9 mouse cellular contexts compared by ENCODE assay signal in the genomic region with DNA sequence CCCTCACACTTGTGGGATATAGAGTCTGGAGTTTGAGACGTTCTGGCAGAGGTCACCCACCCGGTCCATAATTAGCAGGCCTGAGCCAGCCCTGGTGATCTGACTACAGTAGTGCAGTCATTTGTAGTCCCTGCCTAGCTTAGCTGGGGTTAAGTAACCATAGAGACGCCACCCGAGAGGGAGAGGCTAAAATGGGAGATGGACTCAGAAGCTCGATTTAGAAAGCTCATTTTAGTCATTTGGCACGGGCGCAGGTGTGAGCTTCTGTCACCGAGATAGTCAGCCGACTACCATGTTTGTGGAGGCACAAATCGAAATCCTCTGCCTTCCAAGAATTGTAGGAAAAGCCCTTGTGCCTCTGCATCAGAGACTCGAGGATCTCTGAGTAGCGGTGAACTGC. TPM values are rescaled to one million over a fixed set of nuclear protein-coding genes. Genes with fewer than 3 reads are reported as not detected.
A peak's percentile ranks its signal among the peaks of the same experiment; 100 is the strongest.
DNase-seq lines count a peak whose midpoint lies in the region; ATAC-seq lines count a peak whose summit lies in the region.
"Had no signal": no experiment of that assay in that cellular context is flagged by ENCODE, and none has a peak within 500 bp of the region (broad histone marks: within the 10 kb centered on the region; RNA-seq: fewer than 3 reads in every experiment).

No protein-coding gene starts in this region.

- peak; percentile 93 for DNase-seq in heart, adult 11 months
- DNase-seq in frontal cortex, postnatal 10 days (ENCODE audit: low spot score in 2 of 2) = peak; percentile 68 to 74
- peak; percentile 69 to 76 for DNase-seq in layer of hippocampus, adult 8-10 months (ENCODE audit: low spot score in 2 of 2)
- peak; percentile 84 for DNase-seq in right cerebral cortex, postnatal 25 days
- no peak for DNase-seq in lung, postnatal 36 days
- no peak for DNase-seq in liver
- no peak for DNase-seq in forebrain, embryonic 11.5 days (ENCODE audit: low spot score)

- H3K4me2 ChIP-seq in heart, embryonic 11.5 days = no peak overlapping the region
- H3K4me2 ChIP-seq in forebrain, embryonic 11.5 days (ENCODE audit: low read depth, low read length, severe bottlenecking) = no peak overlapping the region
- H3K4me2 ChIP-seq: midbrain, embryonic 15.5 days had no signal

- no peaks in the 10 kb centered on the region for H3K9me3 ChIP-seq in heart, embryonic 11.5 days (replicated peaks; ENCODE audit: control insufficient read depth, low read length)
- H3K9me3 ChIP-seq in forebrain, embryonic 11.5 days (ENCODE audit: control insufficient read depth, low read length) = no peaks in the 10 kb centered on the region
- H3K9me3 ChIP-seq: midbrain, embryonic 15.5 days had no signal

- no peak overlapping the region for H3K27ac ChIP-seq in heart, embryonic 11.5 days (ENCODE audit: low read depth, low read length)
- H3K27ac ChIP-seq in forebrain, embryonic 11.5 days (ENCODE audit: low read depth, low read length) = no peak overlapping the region
- H3K27ac ChIP-seq: midbrain, embryonic 15.5 days had no signal

- 0 out of 2 replicates have a peak, but pooled peaks cover 2% of the 10 kb centered on the region for H3K27me3 ChIP-seq in heart, embryonic 11.5 days (ENCODE audit: control insufficient read depth, insufficient read depth, low read length)
- no peaks in the 10 kb centered on the region for H3K27me3 ChIP-seq in forebrain, embryonic 11.5 days (ENCODE audit: control insufficient read depth, insufficient read depth, low read length)
- H3K27me3 ChIP-seq: midbrain, embryonic 15.5 days had no signal

- no peak for ATAC-seq in heart, embryonic 11.5 days (replicated peaks; ENCODE audit: insufficient number of reproducible peaks, low FRiP score, low TSS enrichment)
- ATAC-seq in forebrain, embryonic 11.5 days (replicated peaks; ENCODE audit: low FRiP score) = no peak
- ATAC-seq: midbrain, embryonic 15.5 days had no signal

- H3K4me3 ChIP-seq in heart, embryonic 11.5 days (ENCODE audit: low read depth, low read length) = no peak overlapping the region
- no peak overlapping the region for H3K4me3 ChIP-seq in forebrain, embryonic 11.5 days (ENCODE audit: low read depth, low read length)
- H3K4me3 ChIP-seq: midbrain, embryonic 15.5 days had no signal

- no peaks in the 10 kb centered on the region for H3K4me1 ChIP-seq in heart, embryonic 11.5 days (ENCODE audit: control insufficient read depth, insufficient read depth, low read length)
- no peaks in the 10 kb centered on the region; the same call in 1 of the 2 replicates for H3K4me1 ChIP-seq in forebrain, embryonic 11.5 days (replicated peaks; ENCODE audit: control insufficient read depth, insufficient read depth, low read length)

- H3K36me3 ChIP-seq in heart, embryonic 11.5 days (ENCODE audit: control insufficient read depth, insufficient read depth, low read length) = no peaks in the 10 kb centered on the region
- no peaks in the 10 kb centered on the region for H3K36me3 ChIP-seq in forebrain, embryonic 11.5 days (ENCODE audit: control insufficient read depth, insufficient read depth, low read length)
- H3K36me3 ChIP-seq: midbrain, embryonic 15.5 days had no signal

- 63% methylated on average over 12 of the region's 12 CpGs for WGBS in heart, embryonic 11.5 days (ENCODE audit: insufficient replicate concordance)
- 81% methylated on average over 12 of the region's 12 CpGs for WGBS in forebrain, embryonic 11.5 days

- H3K9ac ChIP-seq in heart, embryonic 11.5 days (ENCODE audit: low read depth, low read length) = no peak overlapping the region
- H3K9ac ChIP-seq in forebrain, embryonic 11.5 days (ENCODE audit: low read length) = no peak overlapping the region
- H3K9ac ChIP-seq: midbrain, embryonic 15.5 days had no signal

RNA-seq across cellular contexts. Expression of a gene that starts 34.8 kb away (rescaled TPM):
- polyA plus RNA-seq in heart, embryonic 11.5 days (2014; fragmentation: Nextera tagmentation; extraction: Ambion mirVana) = 4.6 TPM in 2 replicates
- 1 to 10 TPM; 7.3 to 9.3 (median 8.5) TPM for total RNA-seq in layer of hippocampus, adult 8-10 months (2022)
- 5.8 and 6.0 TPM in 2 replicates for polyA plus RNA-seq in forebrain, embryonic 11.5 days (2014; fragmentation: Nextera tagmentation; extraction: Ambion mirVana)

RNA-seq across cellular contexts. Expression of a gene that starts 44.2 kb away (rescaled TPM):
- 1.7 and 1.9 TPM in 2 replicates for polyA plus RNA-seq in heart, embryonic 11.5 days (2014; fragmentation: Nextera tagmentation; extraction: Ambion mirVana)
- 10 to 100 TPM; 12.3 to 18.6 (median 15.4) TPM for total RNA-seq in layer of hippocampus, adult 8-10 months (2022)
- 2.1 and 2.6 TPM in 2 replicates for polyA plus RNA-seq in forebrain, embryonic 11.5 days (2014; fragmentation: Nextera tagmentation; extraction: Ambion mirVana)

Comparison
In these comparisons a context has a peak if more than half of its experiments do, and no peak if none do; other contexts are left out.
1. DNase-seq: peak in heart, adult 11 months (single experiment), frontal cortex, postnatal 10 days (2 of 2), layer of hippocampus, adult 8-10 months (2 of 2) and right cerebral cortex, postnatal 25 days (single experiment); none in lung, postnatal 36 days (single experiment), liver (single experiment) and forebrain, embryonic 11.5 days (single experiment).